Mouse (Mus musculus) right cerebral cortex, postnatal 14 days (tissue): ENCODE results near the gene Best2.

Experiments used
- DNase-seq: peaks from one replicate; pipeline ENCODE4 v3.0.0; 2022

The Best2 gene

DNA sequence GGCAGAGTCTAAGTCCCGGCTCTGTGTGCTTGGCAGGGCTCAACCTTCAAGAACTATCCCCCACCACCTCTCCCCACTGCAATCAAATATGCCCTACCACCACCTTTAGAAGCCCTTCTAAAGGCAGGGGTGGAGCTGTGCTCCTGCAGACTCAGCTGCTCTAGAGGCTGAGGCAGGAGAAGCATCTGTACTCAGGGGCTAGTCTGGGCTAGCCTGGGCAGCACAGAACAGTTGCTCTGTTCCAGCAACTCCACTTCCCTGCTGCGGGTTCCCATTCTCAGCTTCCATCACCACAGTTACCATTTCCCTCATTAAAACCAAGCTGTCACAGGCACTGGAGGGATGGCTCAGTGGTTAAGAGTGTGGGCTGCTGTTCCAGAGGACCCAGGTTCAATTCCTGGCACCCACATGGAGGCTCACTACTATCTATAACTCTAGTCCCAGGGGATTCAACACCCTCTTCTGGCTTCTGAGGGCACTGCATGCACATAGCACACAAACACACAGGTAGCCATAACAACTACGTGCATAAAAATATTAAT, 7.3 kb upstream of the Best2 start:
- DNase-seq = no peak

DNA sequence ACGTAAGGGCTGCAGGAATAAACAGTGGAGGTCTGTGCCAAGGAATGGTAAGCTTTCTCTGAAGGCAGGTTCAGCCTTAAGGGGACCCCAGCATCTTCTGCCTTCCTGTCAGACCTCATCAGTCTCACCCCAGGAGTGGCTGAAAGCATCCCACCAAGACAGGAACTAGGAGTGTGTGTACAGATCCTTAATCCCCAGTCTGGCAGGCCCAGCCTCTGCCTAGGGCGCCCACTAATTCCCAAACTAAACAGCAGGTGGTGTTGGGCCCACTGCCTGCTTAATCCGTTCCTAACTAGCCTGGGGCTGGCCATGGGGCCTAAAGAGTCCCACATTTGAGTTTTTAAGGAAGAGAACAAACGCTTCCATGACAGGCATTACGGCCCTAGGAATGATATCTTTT, 2.9 kb upstream of the Best2 start:
- DNase-seq = no peak

DNA sequence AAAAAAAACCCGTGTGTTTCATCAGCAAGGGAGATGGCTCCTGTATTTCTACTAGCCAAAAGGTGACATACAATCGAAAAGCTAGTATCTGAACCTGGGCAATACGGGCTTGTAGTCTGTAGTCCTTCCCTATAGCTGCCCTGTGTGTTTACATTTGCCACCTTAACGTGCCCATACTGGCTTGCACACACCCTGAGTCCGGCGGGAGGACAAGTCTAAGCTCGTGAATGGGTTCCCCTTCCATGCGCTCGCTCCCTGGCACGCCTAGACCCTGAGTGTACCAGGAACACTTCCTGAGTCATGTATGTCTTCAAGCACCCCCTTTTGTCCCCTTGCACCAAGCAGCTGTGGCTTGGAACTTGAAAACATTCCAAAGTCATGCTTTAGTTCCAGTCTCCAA, 2.4 kb upstream of the Best2 start:
- DNase-seq = no peak

DNA sequence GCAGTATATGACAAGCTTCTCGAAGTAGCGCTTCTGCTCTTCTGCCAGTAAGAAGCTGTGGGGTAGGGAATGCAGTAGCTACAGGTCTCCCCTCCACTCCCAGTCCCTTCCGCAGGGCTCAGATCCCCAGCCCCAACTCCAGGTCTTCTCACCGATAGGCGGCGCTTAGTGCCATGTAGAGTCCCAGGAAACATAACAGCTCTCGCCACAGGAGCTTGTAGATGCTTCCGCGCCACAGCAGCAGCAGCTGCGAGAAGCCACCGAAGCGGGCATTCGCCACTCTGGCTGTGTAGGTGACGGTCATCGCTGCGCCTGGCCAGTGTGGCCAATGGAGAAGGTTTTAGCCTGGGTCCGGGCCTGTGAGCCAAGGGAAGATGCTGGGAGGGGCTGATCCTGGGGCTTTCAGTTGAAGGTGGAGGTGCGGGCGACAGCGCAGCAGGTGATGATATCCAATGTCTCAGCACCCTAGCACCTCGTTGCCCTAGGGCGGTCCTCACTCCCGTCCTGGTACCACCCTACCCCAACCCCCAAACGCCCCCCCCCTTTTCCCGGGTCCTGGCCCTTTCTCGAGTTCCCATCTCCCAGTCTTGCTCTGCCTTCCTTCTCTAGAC, 996 bp downstream of the Best2 start:
- peak; percentile 75 for DNase-seq

DNA sequence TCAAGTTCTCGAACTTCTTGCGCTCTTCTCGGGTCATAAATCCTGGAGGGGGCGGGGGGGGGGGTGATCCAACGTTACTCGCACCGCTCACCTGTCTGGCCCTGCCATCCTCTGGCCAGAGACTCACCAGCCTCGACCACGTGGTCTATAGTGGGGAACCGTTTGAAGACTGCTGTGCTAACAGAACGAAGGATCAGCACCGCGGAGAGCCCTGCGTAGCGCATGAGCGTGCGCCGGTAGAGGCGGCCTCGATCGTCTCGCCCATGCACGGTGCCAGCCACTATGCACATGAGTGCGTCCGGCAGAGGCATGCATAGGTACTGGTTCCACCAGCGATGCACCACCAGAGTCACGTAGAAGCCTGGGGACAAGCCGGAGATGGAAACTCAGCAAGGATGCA, 3.1 kb downstream of the Best2 start:
- DNase-seq = no peak

DNA sequence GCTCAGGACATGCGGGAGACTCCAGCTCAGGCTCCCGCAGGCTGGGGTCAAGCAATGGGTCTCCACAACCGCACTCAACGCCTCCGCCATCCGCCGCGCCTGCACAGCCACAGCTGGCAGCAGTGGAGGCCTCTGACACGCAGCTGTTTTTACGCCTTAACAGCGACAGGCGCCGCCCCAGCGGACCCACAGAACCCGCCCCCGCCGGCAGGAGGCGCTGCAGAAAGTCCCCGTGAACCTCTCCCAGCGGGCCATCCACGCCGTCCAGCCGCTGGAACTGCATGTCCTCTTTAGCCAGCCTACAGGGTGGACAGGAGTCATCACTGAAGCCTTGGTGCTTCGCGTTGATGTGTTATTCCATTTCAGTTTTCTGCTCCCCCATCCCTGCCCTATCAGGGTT, 6.6 kb downstream of the Best2 start:
- no peak for DNase-seq

DNA sequence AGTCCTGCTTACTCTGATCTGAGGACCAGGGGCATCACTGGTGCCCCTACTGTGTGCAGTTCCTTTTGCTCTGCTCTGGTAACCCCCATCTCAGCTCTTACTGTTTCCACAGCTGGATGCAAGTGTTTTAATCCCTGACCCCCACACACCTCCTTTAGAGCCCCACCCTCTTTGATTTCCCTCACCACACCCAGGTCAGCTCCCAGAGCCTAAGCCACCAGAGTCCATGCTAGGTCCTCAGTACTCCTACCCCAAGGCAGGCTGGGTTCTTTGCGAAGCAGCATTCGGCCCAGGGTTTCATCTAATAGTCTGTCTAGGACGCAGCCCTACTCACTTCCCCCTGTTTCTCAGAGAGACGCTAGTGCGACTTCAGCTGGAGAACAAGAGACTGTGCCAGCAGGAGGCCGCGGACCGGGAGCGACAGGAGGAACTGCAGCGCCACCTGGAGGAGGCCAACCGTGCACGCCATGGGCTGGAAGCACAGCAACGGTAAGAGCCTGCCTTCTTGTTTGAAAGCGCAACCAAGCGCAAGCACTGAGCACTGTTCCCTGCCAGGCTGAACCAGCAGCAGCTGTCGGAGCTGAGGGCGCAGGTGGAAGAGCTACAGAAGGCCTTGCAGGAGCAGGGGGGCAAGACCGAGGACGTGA, 16.6 kb downstream of the Best2 start:
- DNase-seq = peak; percentile 98

DNA sequence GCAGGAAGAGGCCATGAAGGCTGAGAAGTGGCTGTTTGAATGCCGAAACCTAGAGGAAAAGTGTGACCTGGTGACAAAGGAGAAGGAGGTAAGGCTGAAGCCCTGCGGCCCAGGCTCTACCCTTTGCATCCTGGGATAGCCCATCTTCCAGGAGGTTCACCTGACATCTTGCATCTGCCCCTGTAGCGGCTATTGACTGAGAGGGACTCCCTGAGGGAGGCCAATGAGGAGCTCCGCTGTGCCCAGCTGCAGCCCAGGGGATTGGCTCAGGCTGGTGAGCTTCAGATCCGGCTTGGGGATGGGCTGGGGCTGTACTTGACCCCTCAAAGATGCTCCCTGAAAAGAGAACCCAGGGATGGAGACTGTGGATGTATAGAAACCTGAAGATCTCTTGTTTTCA, 17.4 kb downstream of the Best2 start:
- DNase-seq = no peak

DNA sequence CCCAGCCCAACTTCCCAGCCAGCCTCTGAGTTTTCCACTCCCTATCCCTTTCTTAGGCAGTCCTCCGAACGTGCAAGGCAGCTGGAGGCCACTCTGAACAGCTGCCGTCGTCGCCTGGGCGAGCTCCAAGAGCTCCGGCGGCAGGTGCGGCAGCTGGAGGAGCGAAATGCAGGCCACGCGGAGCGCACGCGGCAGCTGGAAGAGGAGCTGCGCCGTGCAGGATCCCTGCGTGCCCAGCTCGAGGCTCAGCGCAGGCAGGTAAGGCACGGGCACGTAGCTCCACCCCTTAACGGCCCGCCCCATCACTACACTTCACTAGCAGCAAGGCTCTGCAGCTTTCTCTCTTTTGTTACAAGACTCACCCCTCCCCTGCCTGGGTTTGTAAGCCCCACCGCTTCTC, 18.7 kb downstream of the Best2 start:
- DNase-seq = no peak

DNA sequence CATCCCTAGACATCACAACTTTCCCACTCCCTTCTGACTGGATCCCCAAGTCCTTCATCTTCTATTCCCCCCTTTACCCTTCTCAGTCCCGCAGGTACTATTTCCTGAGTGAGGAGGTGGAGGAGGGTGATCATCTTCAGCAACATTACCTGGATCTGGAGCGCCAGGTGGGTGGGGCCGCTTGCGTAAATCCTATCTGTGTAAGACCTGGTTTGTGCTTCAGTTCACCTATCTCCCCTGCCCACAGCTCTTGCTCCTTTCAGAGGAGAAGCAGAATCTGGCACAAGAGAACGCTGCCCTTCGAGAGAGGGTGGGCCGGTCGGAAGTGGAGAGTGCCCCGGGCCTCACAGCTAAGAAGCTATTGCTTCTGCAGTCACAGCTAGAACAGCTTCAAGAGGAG, 20.0 kb downstream of the Best2 start:
- DNase-seq = no peak

DNA sequence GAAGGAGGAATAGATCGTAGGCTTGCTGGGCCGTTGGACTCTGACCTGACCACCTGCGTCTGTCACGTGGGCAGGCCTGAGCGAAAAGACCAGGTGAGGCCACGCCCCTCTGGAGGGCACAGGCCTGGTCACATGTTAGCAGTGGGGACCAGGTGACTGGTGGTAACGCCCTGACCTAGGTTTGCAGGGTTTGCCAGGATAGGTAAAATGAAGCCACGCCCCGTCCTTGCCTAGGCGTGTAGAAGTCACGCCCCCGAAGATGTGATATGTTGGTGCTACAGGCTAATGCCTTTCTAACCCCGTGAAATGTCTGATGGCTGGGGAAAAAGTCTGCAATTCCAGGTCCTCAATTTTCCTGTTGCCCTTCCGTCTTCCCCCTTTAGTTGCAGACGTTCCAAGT, 23.5 kb downstream of the Best2 start:
- no peak for DNase-seq

DNA sequence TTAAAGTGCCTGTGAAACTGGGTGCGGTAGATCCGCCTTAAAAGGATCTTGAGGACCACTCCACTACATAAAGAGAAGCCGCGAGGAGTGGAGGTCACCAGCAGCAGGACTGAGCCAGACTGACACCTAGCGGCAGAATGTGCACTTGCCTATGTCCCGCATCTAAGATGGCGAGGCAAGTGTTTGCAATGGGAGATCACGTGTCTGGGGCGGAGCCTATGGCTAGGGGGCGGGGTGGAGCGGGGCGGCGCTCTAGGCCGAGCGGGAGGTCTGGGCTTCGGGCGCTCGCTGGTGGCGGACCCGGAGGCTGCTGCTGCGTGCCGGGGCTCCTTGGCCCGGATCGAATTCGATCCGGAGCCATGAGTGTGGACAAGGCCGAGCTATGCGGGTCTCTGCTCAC, 24.0 kb downstream of the Best2 start, which contains the start of gene Hook2:
Gene Hook2, plus strand, starts transcription at position 255 of the 400 bp plus-strand sequence.
- peak; percentile 96 for DNase-seq

DNA sequence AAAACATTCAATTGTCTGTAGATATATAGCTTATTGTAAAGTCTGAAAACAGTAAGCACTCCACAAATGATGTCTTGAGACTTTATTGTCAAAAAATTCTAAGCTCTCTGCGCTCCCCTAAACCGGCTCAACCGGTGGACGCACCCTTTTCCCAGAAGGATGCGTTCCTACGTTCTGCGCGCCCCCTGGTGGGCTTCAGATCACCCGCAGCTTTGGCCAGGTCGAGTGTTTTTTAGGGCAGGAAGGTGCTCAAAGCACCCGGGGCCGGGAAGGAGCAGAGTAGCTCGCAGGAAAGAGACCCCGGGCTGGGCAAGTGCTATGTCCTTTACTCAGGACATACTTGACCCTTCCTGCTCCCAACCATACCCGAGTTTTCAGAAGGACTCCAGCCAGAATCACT, 24.5 kb downstream of the Best2 start:
- DNase-seq = peak; percentile 92

DNA sequence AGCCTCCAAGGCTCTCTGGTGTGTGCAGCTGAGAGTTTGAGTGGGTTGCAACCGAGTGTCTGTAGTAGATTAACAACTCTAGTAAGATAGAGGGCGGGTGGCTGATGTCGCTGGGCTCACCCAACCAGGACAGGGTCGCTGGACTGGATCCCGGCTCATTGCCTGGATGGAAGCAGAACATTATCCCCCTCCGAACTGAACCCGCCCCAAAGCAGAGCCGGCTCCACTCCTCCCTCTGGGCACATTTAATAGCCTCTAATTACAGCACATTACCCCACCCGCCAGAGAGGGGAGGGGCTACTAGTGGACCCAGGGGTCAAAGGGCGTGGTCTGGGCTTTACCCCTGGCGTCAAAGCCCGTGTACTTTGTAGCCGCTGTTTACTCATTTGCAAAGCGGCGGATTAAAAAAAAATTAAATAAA, 25.0 kb downstream of the Best2 start:
- no peak for DNase-seq

DNA sequence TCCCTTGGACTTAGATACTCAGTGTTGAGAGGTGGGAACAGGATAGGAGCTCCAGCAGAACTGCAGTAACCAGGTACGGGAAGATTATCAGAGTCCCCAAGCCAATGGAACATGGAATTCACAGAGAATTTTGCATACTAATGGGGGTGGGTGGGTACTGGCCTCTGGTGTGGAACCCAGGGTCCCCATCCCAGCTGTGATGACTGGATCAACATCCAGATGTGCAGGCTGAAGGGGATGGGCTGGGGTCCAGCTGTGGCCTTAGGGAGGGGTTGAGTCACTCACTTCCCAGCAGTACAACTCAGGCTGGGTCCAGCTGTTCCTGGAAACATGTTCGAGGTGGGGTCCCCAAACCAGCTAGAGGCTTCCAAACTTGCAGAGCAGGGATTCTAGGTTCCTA, 26.4 kb downstream of the Best2 start:
- DNase-seq = no peak

DNA sequence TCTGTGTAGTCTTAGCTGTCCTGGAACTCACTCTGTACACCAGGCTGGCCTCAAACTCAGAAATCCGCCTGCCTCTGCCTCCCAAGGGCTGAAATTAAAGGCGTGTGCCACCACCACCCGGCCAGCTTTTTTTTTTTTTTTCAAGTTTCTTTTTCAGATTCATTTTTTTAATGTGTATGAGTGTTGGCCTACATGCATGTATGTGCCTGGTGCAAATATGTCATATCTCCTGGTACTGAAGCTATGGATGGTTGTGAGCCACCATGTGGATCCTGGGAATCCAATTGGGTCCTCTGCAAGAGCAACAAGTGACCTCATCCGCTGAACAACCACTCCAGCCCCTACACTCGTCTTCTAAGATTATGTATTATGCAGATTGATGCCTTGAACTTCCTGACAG, 26.9 kb downstream of the Best2 start:
- DNase-seq = no peak

DNA sequence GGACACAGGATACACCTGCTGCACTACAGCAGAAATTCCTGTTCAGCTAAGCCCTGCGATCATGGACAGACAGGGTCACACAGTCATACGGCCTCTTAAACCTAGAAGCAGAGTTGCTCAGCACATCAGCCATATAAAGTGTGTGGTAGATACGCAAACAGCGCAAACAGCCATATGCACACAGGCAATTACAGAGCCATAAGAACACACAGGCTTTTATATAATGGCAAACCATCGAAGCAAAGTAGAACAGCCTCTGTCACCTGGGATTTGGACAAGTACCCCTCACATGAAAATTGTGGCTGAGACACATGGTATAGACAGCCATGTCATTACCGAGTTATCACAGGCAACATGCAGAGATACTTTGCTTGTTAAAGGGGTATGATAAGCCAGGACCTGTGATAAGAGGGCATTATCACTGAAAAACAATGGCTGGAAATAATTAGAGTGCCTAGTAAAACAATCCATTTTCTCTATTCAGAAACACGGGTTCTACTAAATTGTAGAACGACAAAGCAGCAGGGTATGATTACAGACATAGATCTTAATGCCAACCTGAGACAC, 27.9 kb downstream of the Best2 start:
- no peak for DNase-seq

DNA sequence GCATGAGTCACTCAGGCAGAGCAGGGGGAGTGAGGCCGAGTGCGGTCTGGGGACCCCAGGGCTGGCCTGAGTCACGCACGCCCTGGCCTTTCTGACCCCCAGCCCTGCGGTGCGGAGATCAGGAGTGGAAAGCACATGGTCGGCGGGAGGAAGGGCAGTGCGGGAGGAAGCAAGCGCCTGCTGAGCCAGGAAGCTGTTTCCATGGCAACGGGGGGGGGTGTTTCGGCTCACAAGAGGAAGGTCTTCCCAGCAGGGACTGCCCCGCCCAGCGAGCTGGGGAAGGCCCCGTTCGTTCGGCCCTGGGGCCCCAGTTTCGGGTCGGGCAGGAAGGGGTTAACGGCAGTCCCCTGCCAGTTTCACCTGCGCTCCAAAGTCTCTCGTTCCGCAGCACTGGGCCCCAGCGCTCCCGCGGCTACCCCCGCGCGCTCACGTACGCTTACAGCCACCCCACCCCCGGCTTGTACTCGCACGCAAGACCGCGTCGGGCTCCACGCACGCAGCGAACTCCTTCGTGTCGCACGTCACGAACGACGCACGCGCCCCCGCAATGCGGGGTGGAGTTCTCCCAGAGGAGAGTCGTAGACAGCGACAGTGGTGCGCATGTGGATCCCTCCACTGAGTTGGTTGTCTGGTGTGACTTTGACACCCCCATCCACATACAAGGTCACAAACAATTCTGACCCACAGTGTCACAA, 28.5 kb downstream of the Best2 start:
- DNase-seq = peak; percentile 93

DNA sequence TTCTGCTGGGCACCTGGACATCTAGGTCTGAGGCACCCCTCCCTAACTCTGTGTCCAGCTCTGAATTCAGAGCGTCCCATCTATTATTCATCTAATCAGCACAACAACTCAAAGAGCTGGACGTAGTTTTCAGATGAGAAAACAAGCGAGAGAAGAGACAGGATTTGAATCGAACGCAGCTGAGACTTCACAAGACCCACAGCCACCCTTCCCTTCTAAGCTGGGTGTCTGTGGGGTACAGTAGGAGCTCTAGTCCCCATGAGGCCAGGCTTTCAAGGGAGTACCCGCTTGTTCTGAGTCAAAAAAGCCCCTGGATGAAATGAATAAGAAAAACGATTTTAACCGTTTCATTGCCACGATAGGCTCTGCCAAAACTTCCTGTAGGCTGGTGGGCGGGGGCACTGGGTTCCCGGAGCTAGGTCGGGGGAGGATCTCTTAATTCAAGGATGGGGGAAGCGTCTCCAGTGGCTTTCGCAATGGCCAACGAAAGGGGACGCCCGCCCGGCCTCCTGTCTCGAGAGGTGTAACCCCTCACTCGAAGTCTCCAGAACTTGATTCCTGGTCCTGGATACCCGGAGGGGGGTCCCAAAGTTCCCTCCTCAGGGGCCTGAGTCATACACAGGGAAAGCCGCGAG, 29.2 kb downstream of the Best2 start:
- no peak for DNase-seq

DNA sequence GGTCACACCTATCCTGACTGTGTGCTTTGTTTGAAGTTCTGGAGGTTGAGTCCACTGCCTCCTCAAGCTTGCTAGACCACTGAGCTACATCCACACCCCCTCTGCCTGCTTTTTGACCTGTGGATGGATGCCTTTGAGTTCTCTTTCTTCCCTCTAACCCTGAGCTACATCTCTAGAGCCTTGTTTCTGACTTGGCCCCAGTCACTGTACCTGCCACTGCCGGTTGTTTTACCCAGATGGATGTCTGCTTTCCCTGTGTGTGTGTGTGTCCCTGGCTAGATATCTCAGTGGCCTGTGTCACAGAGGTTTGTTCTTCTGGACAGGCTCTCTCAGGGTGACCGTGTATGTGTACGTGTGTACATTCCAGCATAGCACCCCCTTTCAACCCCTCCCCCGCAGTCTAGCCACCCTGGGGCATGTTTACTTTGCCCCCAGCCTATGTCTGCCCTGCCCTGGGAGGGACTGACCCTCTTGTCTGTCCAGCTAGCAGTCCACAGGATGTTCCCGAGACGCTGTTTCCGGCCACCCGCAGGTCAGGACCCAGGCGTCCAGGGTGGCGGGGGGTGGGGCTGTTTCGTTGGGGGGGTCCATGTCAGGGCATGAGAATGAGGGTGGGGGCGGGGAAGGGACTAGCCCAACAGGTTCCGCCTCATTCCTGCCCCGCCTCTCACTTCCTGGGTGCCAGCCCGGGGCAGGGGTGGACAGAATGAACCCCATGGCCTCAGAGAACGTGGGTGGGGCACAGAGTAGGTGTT, 29.9 kb downstream of the Best2 start:
- no peak for DNase-seq

DNA sequence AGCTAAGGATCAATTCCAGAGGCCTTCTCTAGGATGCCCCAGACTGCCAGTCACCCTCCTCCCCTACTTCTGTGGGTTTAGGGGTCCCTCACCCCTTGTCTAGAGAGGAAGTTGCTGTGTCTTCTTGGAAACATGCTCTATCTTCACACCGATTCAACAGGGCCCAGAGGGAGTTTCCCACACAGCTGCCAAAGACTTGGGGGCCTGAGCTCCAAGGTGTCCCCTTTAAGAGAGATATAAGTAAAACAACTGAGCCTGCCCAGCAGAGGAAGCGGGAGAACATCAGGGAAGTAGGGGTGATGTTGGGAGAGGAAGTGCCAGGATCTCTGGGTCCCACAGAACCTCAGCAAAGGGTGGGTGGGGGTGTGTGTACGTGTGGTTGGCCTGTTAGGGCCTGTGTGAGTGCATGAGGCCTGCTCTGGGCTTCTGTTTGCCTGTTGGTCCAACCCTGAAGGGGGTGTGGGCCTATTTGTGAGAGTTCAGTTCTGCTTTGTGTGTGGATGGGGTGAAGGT, 31.8 kb downstream of the Best2 start:
- no peak for DNase-seq
